Mouse (Mus musculus): ENCODE results near the gene Slc2a2. TPM values are rescaled to one million over a fixed set of nuclear protein-coding genes. Genes with fewer than 3 reads are reported as not detected.

Gene Slc2a2
- 0.04 TPM in 1 of 2 replicates, not detected in the other for polyA plus RNA-seq (2015; fragmentation: Nextera tagmentation; extraction: Ambion mirVana)

GRCm38 (mm10) chr3:28697797-28698196 is at the start of gene Slc2a2:
TSS of gene Slc2a2 (plus strand) at chr3:28697903.
- Histone ChIP-seq H3K27me3 (no peaks in the 10 kb centered on the region), H3K9me3 (no peaks in the 10 kb centered on the region), H3K4me3 (no peak within 1 kb of the TSS), H3K9ac (no peak within 1 kb of the TSS), H3K27ac (no peak within 1 kb of the TSS), H3K36me3 (no peaks in the 10 kb centered on the region), H3K4me2 (no peak within 1 kb of the TSS), H3K4me1 (replicated peaks) (no peaks in the 10 kb centered on the region)
- no peak for ATAC-seq (ENCODE audit: low FRiP score)
- WGBS = 90% methylated on average over 2 of the region's 2 CpGs

- H3K4me1 ChIP-seq (replicated peaks) = no peaks in the 10 kb centered on the region
- peaks cover 80% of the 10 kb centered on the region for H3K36me3 ChIP-seq
- H3K9me3 ChIP-seq = no peaks in the 10 kb centered on the region
- no peak overlapping the region for H3K27ac ChIP-seq
- 49% methylated on average over 3 of the region's 3 CpGs for WGBS
- ATAC-seq (ENCODE audit: low FRiP score) = no peak
- no peak overlapping the region for H3K9ac ChIP-seq
- H3K4me2 ChIP-seq = no peak overlapping the region
- H3K4me3 ChIP-seq = no peak overlapping the region
- no peaks in the 10 kb centered on the region for H3K27me3 ChIP-seq
These were observed 45.1 kb upstream of the Slc2a2 start for GRCm38 (mm10) chr3:28652574-28652973.

GRCm38 (mm10) chr3:28653043-28653442 is 44.7 kb upstream of the Slc2a2 start:
- no peak overlapping the region for H3K9ac ChIP-seq
- no peak overlapping the region for H3K27ac ChIP-seq
- peaks cover 81% of the 10 kb centered on the region for H3K36me3 ChIP-seq
- H3K27me3 ChIP-seq = no peaks in the 10 kb centered on the region
- H3K4me3 ChIP-seq = no peak overlapping the region
- 70% methylated on average over 3 of the region's 3 CpGs for WGBS
- ATAC-seq (ENCODE audit: low FRiP score) = no peak
- no peaks in the 10 kb centered on the region for H3K4me1 ChIP-seq (replicated peaks)
- H3K4me2 ChIP-seq = no peak overlapping the region
- H3K9me3 ChIP-seq = no peaks in the 10 kb centered on the region

GRCm38 (mm10) chr3:28654740-28655139 is 43.0 kb upstream of the Slc2a2 start:
- Histone ChIP-seq H3K9me3 (no peaks in the 10 kb centered on the region), H3K9ac (no peak overlapping the region), H3K27ac (no peak overlapping the region), H3K4me2 (no peak overlapping the region), H3K27me3 (no peaks in the 10 kb centered on the region), H3K4me3 (no peak overlapping the region), H3K4me1 (replicated peaks) (no peaks in the 10 kb centered on the region), H3K36me3 (peaks cover 74% of the 10 kb centered on the region)
- ATAC-seq (ENCODE audit: low FRiP score) = no peak

- H3K4me3 ChIP-seq = no peak overlapping the region
- no peak overlapping the region for H3K27ac ChIP-seq
- no peaks in the 10 kb centered on the region for H3K9me3 ChIP-seq
- H3K36me3 ChIP-seq = peaks cover 73% of the 10 kb centered on the region
- H3K4me1 ChIP-seq (replicated peaks) = no peaks in the 10 kb centered on the region
- ATAC-seq (ENCODE audit: low FRiP score) = no peak
- WGBS = 40% methylated on average over 1 of the region's 1 CpGs
- H3K9ac ChIP-seq = no peak overlapping the region
- H3K4me2 ChIP-seq = no peak overlapping the region
- no peaks in the 10 kb centered on the region for H3K27me3 ChIP-seq
These were observed 39.4 kb upstream of the Slc2a2 start for GRCm38 (mm10) chr3:28658349-28658748.

GRCm38 (mm10) chr3:28680851-28681250 is 16.9 kb upstream of the Slc2a2 start:
- no peak overlapping the region for H3K4me3 ChIP-seq
- H3K9me3 ChIP-seq = no peaks in the 10 kb centered on the region
- no peaks in the 10 kb centered on the region for H3K27me3 ChIP-seq
- 75% methylated on average over 7 of the region's 7 CpGs for WGBS
- ATAC-seq (ENCODE audit: low FRiP score) = no peak
- no peak overlapping the region for H3K4me2 ChIP-seq
- no peak overlapping the region for H3K27ac ChIP-seq
- H3K36me3 ChIP-seq = no peaks in the 10 kb centered on the region
- no peak overlapping the region for H3K9ac ChIP-seq
- peaks cover 7% of the 10 kb centered on the region; the same call in 1 of the 2 replicates for H3K4me1 ChIP-seq (replicated peaks)

- no peak for ATAC-seq (ENCODE audit: low FRiP score)
- no peaks in the 10 kb centered on the region for H3K36me3 ChIP-seq
- no peaks in the 10 kb centered on the region for H3K27me3 ChIP-seq
- no peak overlapping the region for H3K4me2 ChIP-seq
- no peak overlapping the region for H3K27ac ChIP-seq
- no peak overlapping the region for H3K4me3 ChIP-seq
- WGBS = 35% methylated on average over 6 of the region's 6 CpGs
- H3K9ac ChIP-seq = no peak overlapping the region
- H3K4me1 ChIP-seq (replicated peaks) = peaks cover 7% of the 10 kb centered on the region; the same call in 1 of the 2 replicates
- H3K9me3 ChIP-seq = no peaks in the 10 kb centered on the region
These were observed 15.8 kb upstream of the Slc2a2 start for GRCm38 (mm10) chr3:28681866-28682265.

GRCm38 (mm10) chr3:28682411-28682810 is 15.3 kb upstream of the Slc2a2 start:
- ATAC-seq (ENCODE audit: low FRiP score) = no peak
- Histone ChIP-seq H3K27me3 (no peaks in the 10 kb centered on the region), H3K9me3 (no peaks in the 10 kb centered on the region), H3K27ac (no peak overlapping the region), H3K4me2 (no peak overlapping the region), H3K4me1 (replicated peaks) (peaks cover 7% of the 10 kb centered on the region; the same call in 1 of the 2 replicates), H3K36me3 (no peaks in the 10 kb centered on the region), H3K9ac (no peak overlapping the region), H3K4me3 (no peak overlapping the region)
- 53% methylated on average over 3 of the region's 3 CpGs for WGBS

GRCm38 (mm10) chr3:28685510-28685909 is 12.2 kb upstream of the Slc2a2 start:
- H3K9ac ChIP-seq = no peak overlapping the region
- H3K4me1 ChIP-seq (replicated peaks) = peaks cover 7% of the 10 kb centered on the region; the same call in 1 of the 2 replicates
- no peak overlapping the region for H3K4me3 ChIP-seq
- 95% methylated on average over 2 of the region's 2 CpGs for WGBS
- H3K36me3 ChIP-seq = no peaks in the 10 kb centered on the region
- H3K4me2 ChIP-seq = no peak overlapping the region
- H3K9me3 ChIP-seq = no peaks in the 10 kb centered on the region
- H3K27me3 ChIP-seq = no peaks in the 10 kb centered on the region
- no peak overlapping the region for H3K27ac ChIP-seq
- no peak for ATAC-seq (ENCODE audit: low FRiP score)

- no peaks in the 10 kb centered on the region for H3K4me1 ChIP-seq (replicated peaks)
- no peaks in the 10 kb centered on the region for H3K27me3 ChIP-seq
- H3K9ac ChIP-seq = no peak overlapping the region
- no peak overlapping the region for H3K4me2 ChIP-seq
- no peak for ATAC-seq (ENCODE audit: low FRiP score)
- WGBS = 91% methylated on average over 5 of the region's 5 CpGs
- no peaks in the 10 kb centered on the region for H3K36me3 ChIP-seq
- H3K9me3 ChIP-seq = no peaks in the 10 kb centered on the region
- H3K27ac ChIP-seq = no peak overlapping the region
- no peak overlapping the region for H3K4me3 ChIP-seq
These were observed 2.9 kb upstream of the Slc2a2 start for GRCm38 (mm10) chr3:28694811-28695210.

- Histone ChIP-seq H3K36me3 (no peaks in the 10 kb centered on the region), H3K27me3 (no peaks in the 10 kb centered on the region), H3K4me2 (no peak overlapping the region), H3K27ac (no peak overlapping the region), H3K4me3 (no peak overlapping the region), H3K9ac (no peak overlapping the region), H3K4me1 (replicated peaks) (no peaks in the 10 kb centered on the region), H3K9me3 (no peaks in the 10 kb centered on the region)
- no peak for ATAC-seq (ENCODE audit: low FRiP score)
- 91% methylated on average over 13 of the region's 13 CpGs for WGBS
These were observed 2.1 kb upstream of the Slc2a2 start for GRCm38 (mm10) chr3:28695608-28696007.

- H3K4me1 ChIP-seq (replicated peaks) = no peaks in the 10 kb centered on the region
- H3K27me3 ChIP-seq = no peaks in the 10 kb centered on the region
- H3K27ac ChIP-seq = no peak overlapping the region
- H3K4me3 ChIP-seq = no peak overlapping the region
- no peak overlapping the region for H3K4me2 ChIP-seq
- ATAC-seq (ENCODE audit: low FRiP score) = no peak
- no peaks in the 10 kb centered on the region for H3K9me3 ChIP-seq
- WGBS = 83% methylated on average over 10 of the region's 10 CpGs
- H3K36me3 ChIP-seq = no peaks in the 10 kb centered on the region
- H3K9ac ChIP-seq = no peak overlapping the region
These were observed 1.5 kb upstream of the Slc2a2 start for GRCm38 (mm10) chr3:28696162-28696561.

- WGBS = 75% methylated on average over 4 of the region's 4 CpGs
- H3K27me3 ChIP-seq = no peaks in the 10 kb centered on the region
- no peak overlapping the region for H3K9ac ChIP-seq
- no peak overlapping the region for H3K4me3 ChIP-seq
- no peaks in the 10 kb centered on the region for H3K36me3 ChIP-seq
- ATAC-seq (ENCODE audit: low FRiP score) = no peak
- no peak overlapping the region for H3K4me2 ChIP-seq
- no peaks in the 10 kb centered on the region for H3K4me1 ChIP-seq (replicated peaks)
- no peaks in the 10 kb centered on the region for H3K9me3 ChIP-seq
- H3K27ac ChIP-seq = no peak overlapping the region
These were observed 1.9 kb downstream of the Slc2a2 start for GRCm38 (mm10) chr3:28699601-28700000.
